In the genomic region with DNA sequence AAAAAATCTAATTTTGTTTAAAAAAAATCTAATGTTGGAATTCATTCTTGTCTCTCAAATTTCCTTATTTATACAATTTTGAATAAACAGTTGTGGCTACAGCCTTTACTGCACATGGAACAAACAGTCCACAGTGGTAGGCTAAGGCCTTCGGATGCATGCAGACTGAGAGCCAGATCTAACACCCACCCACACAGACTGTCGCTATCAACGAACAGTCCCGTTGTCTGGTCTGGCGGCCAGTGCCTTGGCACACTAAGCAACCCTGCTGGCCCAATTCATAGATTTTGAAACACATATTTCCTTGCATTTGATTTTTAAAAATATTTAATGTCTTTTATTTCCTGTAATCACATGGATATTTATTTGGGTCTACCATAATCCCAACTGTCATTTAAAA, we compare ENCODE assay signal across 21 mouse cellular contexts. TPM values are rescaled to one million over a fixed set of nuclear protein-coding genes. Genes with fewer than 3 reads are reported as not detected.
"Had no signal": no experiment of that assay in that cellular context is flagged by ENCODE, and none has a peak within 500 bp of the region (broad histone marks: within the 10 kb centered on the region; RNA-seq: fewer than 3 reads in every experiment).

No protein-coding gene starts in this region.

- H3K9me3 ChIP-seq: kidney, embryonic 15.5 days; limb, embryonic 10.5 days; limb, embryonic 13.5 days; neural tube, embryonic 13.5 days; stomach, embryonic 15.5 days had no signal

- H3K4me1 ChIP-seq: limb, embryonic 10.5 days; limb, embryonic 13.5 days; neural tube, embryonic 13.5 days; stomach, embryonic 15.5 days had no signal

- H3K9ac ChIP-seq: kidney, embryonic 15.5 days; limb, embryonic 13.5 days; liver, embryonic 14.5 days; liver, postnatal 0 days; neural tube, embryonic 13.5 days; stomach, embryonic 15.5 days had no signal

- DNase-seq: kidney, adult 11 months; kidney, adult 8-10 months; kidney, postnatal 10 days; kidney, postnatal 36 days; liver; liver, postnatal 0 days; midbrain, embryonic 14.5 days; retina, postnatal 1 day; right cerebral cortex, postnatal 25 days; spleen, adult 18-20 months; thymus, postnatal 25 days had no signal

- H3K4me3 ChIP-seq: kidney, embryonic 15.5 days; limb, embryonic 10.5 days; limb, embryonic 13.5 days; neural tube, embryonic 13.5 days; stomach, embryonic 15.5 days had no signal

- H3K4me2 ChIP-seq: kidney, embryonic 15.5 days; limb, embryonic 13.5 days; midbrain, embryonic 11.5 days; neural tube, embryonic 13.5 days; stomach, embryonic 15.5 days had no signal

- ATAC-seq: liver, postnatal 0 days had no signal

- H3K27ac ChIP-seq: kidney, embryonic 15.5 days; limb, embryonic 10.5 days; limb, embryonic 13.5 days; liver, embryonic 14.5 days; neural tube, embryonic 13.5 days; stomach, embryonic 15.5 days had no signal

- H3K27me3 ChIP-seq: kidney, embryonic 15.5 days; limb, embryonic 13.5 days; neural tube, embryonic 13.5 days; stomach, embryonic 15.5 days had no signal

RNA-seq across cellular contexts. Expression of a gene that starts 46.5 kb away (rescaled TPM):
- total RNA-seq: megakaryocyte progenitor cell, adult 5-6 weeks; megakaryocyte-erythroid progenitor cell, adult 5-6 weeks; neutrophil, adult 5-6 weeks had no signal
- polyA plus RNA-seq: limb, embryonic 10.5 days had no signal
